Mouse (Mus musculus) forebrain, embryonic 12.5 days (tissue): Measurements from ENCODE around the gene Eed. TPM values are rescaled to one million over a fixed set of nuclear protein-coding genes. Genes with fewer than 3 reads are reported as not detected.

Experiments used
- ATAC-seq: fragments of 200-750 bp; cut with Nextera tagmentation; 2 replicates; pipeline ENCODE4 v1.8.0; 2017; ENCODE audit warnings: moderate TSS enrichment; ENCODE audit not compliant: low FRiP score
- H3K27ac ChIP-seq: fragments of 300-500 bp; sonication (generic); 2 replicates; pipeline ENCODE4 v1.5.1; 2016; ENCODE audit warnings: mild to moderate bottlenecking
- H3K27me3 ChIP-seq: fragments of 300-500 bp; sonication (generic); 2 replicates; pipeline ENCODE4 v1.6.1; 2016; ENCODE audit warnings: mild to moderate bottlenecking
- H3K36me3 ChIP-seq: fragments of 300-500 bp; sonication (generic); replicated peaks from 2 replicates; pipeline ENCODE4 v1.6.1; 2016; ENCODE audit warnings: mild to moderate bottlenecking
- H3K4me1 ChIP-seq: fragments of 300-500 bp; sonication (generic); 2 replicates; pipeline ENCODE4 v1.6.1; 2016
- H3K4me2 ChIP-seq: fragments of 300-500 bp; sonication (generic); 2 replicates; pipeline ENCODE4 v1.6.1; 2016; ENCODE audit warnings: mild to moderate bottlenecking, moderate library complexity
- H3K4me3 ChIP-seq: fragments of 300-500 bp; sonication (generic); replicated peaks from 2 replicates; pipeline ENCODE4 v1.5.1; 2016; ENCODE audit warnings: mild to moderate bottlenecking
- H3K9ac ChIP-seq: fragments of 300-500 bp; sonication (generic); 2 replicates; pipeline ENCODE4 v1.6.1; 2016; ENCODE audit warnings: mild to moderate bottlenecking
- H3K9me3 ChIP-seq: fragments of 300-500 bp; sonication (generic); 2 replicates; pipeline ENCODE4 v1.6.1; 2016
- WGBS: fragments of 180-500 bp; shearing (Covaris S2); methylation state at CpG from one replicate; pipeline ENCODE4 v1.1.7; 2016; 5-methylcytosine and 5-hydroxymethylcytosine counted together
- polyA plus RNA-seq: library from polyadenylated mRNA; unstranded; fragments of >200 nt; fragmentation: Nextera tagmentation; extraction: Ambion mirVana; gene quantifications from 2 replicates; pipeline ENCODE4 v1.2.1, GENCODE M21; 2016

The Eed gene
- polyA plus RNA-seq, 1 experiment from 2014 or later: 94.6 TPM

- no peaks in the 10 kb centered on the region for H3K9me3 ChIP-seq
- ATAC-seq: no peak
- peaks cover 9% of the 10 kb centered on the region for H3K4me1 ChIP-seq
These were observed 5.2 kb downstream of the Eed start for GRCm38 (mm10) chr7:89975571-89975970.

GRCm38 (mm10) chr7:89967235-89967634 is 13.5 kb downstream of the Eed start:
- H3K36me3 ChIP-seq: peaks cover 73% of the 10 kb centered on the region
- H3K4me1 ChIP-seq: no peaks in the 10 kb centered on the region
- 88% methylated on average over 2 of the region's 2 CpGs for WGBS
- no peak overlapping the region for H3K9ac ChIP-seq
- H3K9me3 ChIP-seq: no peaks in the 10 kb centered on the region
- no peak overlapping the region for H3K27ac ChIP-seq
- H3K27me3 ChIP-seq: no peaks in the 10 kb centered on the region
- no peak for ATAC-seq
- no peak overlapping the region for H3K4me2 ChIP-seq
- H3K4me3 ChIP-seq: no peak overlapping the region

More at GRCm38 (mm10) chr7:89975571-89975970, 5.2 kb downstream of the Eed start:
- no peak overlapping the region for H3K9ac ChIP-seq
- no peak overlapping the region for H3K4me3 ChIP-seq
- no peak overlapping the region for H3K27ac ChIP-seq
- peaks cover 38% of the 10 kb centered on the region for H3K36me3 ChIP-seq
- H3K4me2 ChIP-seq: no peak overlapping the region
- WGBS: 87% methylated on average over 1 of the region's 1 CpGs
- H3K27me3 ChIP-seq: no peaks in the 10 kb centered on the region

GRCm38 (mm10) chr7:89966771-89967170 is 14.0 kb downstream of the Eed start:
- Histone ChIP-seq H3K9ac (no peak overlapping the region), H3K27ac (no peak overlapping the region), H3K4me3 (no peak overlapping the region), H3K27me3 (no peaks in the 10 kb centered on the region), H3K4me1 (no peaks in the 10 kb centered on the region), H3K9me3 (no peaks in the 10 kb centered on the region), H3K36me3 (peaks cover 73% of the 10 kb centered on the region), H3K4me2 (no peak overlapping the region)
- 95% methylated on average over 1 of the region's 1 CpGs for WGBS
- no peak for ATAC-seq

DNA sequence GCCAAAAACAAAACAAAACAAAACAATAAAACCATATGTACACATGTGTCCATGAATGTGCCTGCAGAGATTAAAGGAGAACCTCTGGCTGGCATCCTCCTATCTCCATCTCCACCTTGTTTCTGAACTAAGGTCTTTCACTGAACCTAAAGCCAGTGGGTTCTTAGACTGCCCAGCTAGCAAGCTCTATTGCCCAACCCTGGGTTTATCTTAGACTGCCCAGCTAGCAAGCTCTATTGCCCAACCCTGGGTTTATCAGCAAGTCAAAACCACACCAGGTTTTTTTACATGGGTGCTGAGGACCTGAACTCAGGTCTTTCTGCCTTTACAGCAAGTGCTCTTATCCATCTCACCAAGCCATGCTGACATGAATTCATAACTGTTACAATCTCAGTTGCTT is 17.6 kb downstream of the Eed start:
- no peaks in the 10 kb centered on the region for H3K9me3 ChIP-seq
- no peak overlapping the region for H3K4me3 ChIP-seq
- H3K4me2 ChIP-seq: no peak overlapping the region
- H3K4me1 ChIP-seq: no peaks in the 10 kb centered on the region
- no peaks in the 10 kb centered on the region for H3K27me3 ChIP-seq
- H3K9ac ChIP-seq: no peak overlapping the region
- no peak overlapping the region for H3K27ac ChIP-seq
- no peak for ATAC-seq
- H3K36me3 ChIP-seq: peaks cover 55% of the 10 kb centered on the region

- ATAC-seq: no peak
- Histone ChIP-seq H3K9me3 (no peaks in the 10 kb centered on the region), H3K9ac (no peak overlapping the region), H3K36me3 (peaks cover 47% of the 10 kb centered on the region), H3K4me2 (no peak overlapping the region), H3K4me3 (no peak overlapping the region), H3K27ac (no peak overlapping the region), H3K4me1 (no peaks in the 10 kb centered on the region), H3K27me3 (no peaks in the 10 kb centered on the region)
- 40% methylated on average over 5 of the region's 5 CpGs for WGBS
These were observed 23.5 kb downstream of the Eed start for GRCm38 (mm10) chr7:89957300-89957699.

GRCm38 (mm10) chr7:89954261-89954660 is 26.5 kb downstream of the Eed start:
- 87% methylated on average over 5 of the region's 5 CpGs for WGBS
- no peaks in the 10 kb centered on the region for H3K4me1 ChIP-seq
- no peak for ATAC-seq
- no peaks in the 10 kb centered on the region for H3K27me3 ChIP-seq
- no peak overlapping the region for H3K4me3 ChIP-seq
- peaks cover 34% of the 10 kb centered on the region for H3K36me3 ChIP-seq
- H3K27ac ChIP-seq: no peak overlapping the region
- H3K9ac ChIP-seq: no peak overlapping the region
- H3K4me2 ChIP-seq: no peak overlapping the region
- H3K9me3 ChIP-seq: no peaks in the 10 kb centered on the region

- ATAC-seq: no peak
- 83% methylated on average over 4 of the region's 4 CpGs for WGBS
- Histone ChIP-seq H3K36me3 (peaks cover 5% of the 10 kb centered on the region), H3K4me3 (no peak overlapping the region), H3K9ac (no peak overlapping the region), H3K4me2 (no peak overlapping the region), H3K9me3 (no peaks in the 10 kb centered on the region), H3K27ac (no peak overlapping the region), H3K4me1 (no peaks in the 10 kb centered on the region), H3K27me3 (no peaks in the 10 kb centered on the region)
These were observed 31.4 kb downstream of the Eed start for GRCm38 (mm10) chr7:89949403-89949802.

GRCm38 (mm10) chr7:89948026-89948425 is 32.8 kb downstream of the Eed start:
- H3K9ac ChIP-seq: no peak overlapping the region
- WGBS: 91% methylated on average over 7 of the region's 7 CpGs

GRCm38 (mm10) chr7:89940571-89941463 is 40.0 kb downstream of the Eed start, which contains the start of gene Hikeshi:
TSS of gene Hikeshi (minus strand) at chr7:89941204.
- under 1% methylated on average over 45 of the region's 45 CpGs for WGBS
- Histone ChIP-seq H3K4me1 (peaks cover 9% of the 10 kb centered on the region), H3K27me3 (no peaks in the 10 kb centered on the region), H3K27ac (peak within 1 kb of the TSS; percentile 81), H3K36me3 (no peaks in the 10 kb centered on the region), H3K9me3 (no peaks in the 10 kb centered on the region), H3K4me2 (peak within 1 kb of the TSS; percentile 70), H3K9ac (peak within 1 kb of the TSS; percentile 77), H3K4me3 (peak within 1 kb of the TSS; percentile 80)
- ATAC-seq: peak; percentile 99

More at GRCm38 (mm10) chr7:89948026-89948425, 32.8 kb downstream of the Eed start:
- Histone ChIP-seq H3K27me3 (no peaks in the 10 kb centered on the region), H3K36me3 (no peaks in the 10 kb centered on the region), H3K4me1 (no peaks in the 10 kb centered on the region), H3K4me2 (no peak overlapping the region), H3K27ac (no peak overlapping the region), H3K4me3 (no peak overlapping the region), H3K9me3 (no peaks in the 10 kb centered on the region)
- no peak for ATAC-seq

GRCm38 (mm10) chr7:89939497-89940353 is 41.1 kb downstream of the Eed start:
- H3K27me3 ChIP-seq: no peaks in the 10 kb centered on the region
- peaks cover 2% of the 10 kb centered on the region; the same call in 1 of the 2 replicates for H3K36me3 ChIP-seq
- no peaks in the 10 kb centered on the region for H3K9me3 ChIP-seq
- peak overlapping the region; percentile 70 for H3K4me2 ChIP-seq
- H3K9ac ChIP-seq: peak overlapping the region; percentile 77
- no peak overlapping the region for H3K27ac ChIP-seq
- 37% methylated on average over 15 of the region's 15 CpGs for WGBS
- ATAC-seq: no peak
- H3K4me1 ChIP-seq: peaks cover 9% of the 10 kb centered on the region
- peak overlapping the region; percentile 80 for H3K4me3 ChIP-seq

- no peaks in the 10 kb centered on the region for H3K4me1 ChIP-seq
- H3K9me3 ChIP-seq: no peaks in the 10 kb centered on the region
- H3K4me2 ChIP-seq: no peak overlapping the region
- no peak overlapping the region for H3K4me3 ChIP-seq
- no peak for ATAC-seq
- no peak overlapping the region for H3K27ac ChIP-seq
- H3K9ac ChIP-seq: no peak overlapping the region
- no peaks in the 10 kb centered on the region for H3K27me3 ChIP-seq
- whole genome bisulfite sequencing: 98% methylated on average over 15 of the region's 15 CpGs
- H3K36me3 ChIP-seq: peaks cover 16% of the 10 kb centered on the region
These were observed 57.2 kb downstream of the Eed start for GRCm38 (mm10) chr7:89923441-89924180.

GRCm38 (mm10) chr7:89917776-89918175 is 63.0 kb downstream of the Eed start:
- no peak for ATAC-seq
- H3K4me3 ChIP-seq: no peak overlapping the region
- peaks cover 11% of the 10 kb centered on the region for H3K36me3 ChIP-seq

More at GRCm38 (mm10) chr7:89917776-89918175, 63.0 kb downstream of the Eed start:
- Histone ChIP-seq H3K4me2 (no peak overlapping the region), H3K9me3 (no peaks in the 10 kb centered on the region), H3K9ac (no peak overlapping the region), H3K27ac (no peak overlapping the region), H3K27me3 (no peaks in the 10 kb centered on the region), H3K4me1 (no peaks in the 10 kb centered on the region)
- WGBS: 96% methylated on average over 4 of the region's 4 CpGs
